Mouse (Mus musculus) activated CD4-positive, CD25-positive, alpha-beta regulatory T cell, adult 4 months (primary cell): ENCODE measurements at regions not wholly inside any gene's neighbourhood (a gene's known extent, or its start where the extent isn't known, plus 50 kb on each side); places are given as distances from the start of the nearest gene placed in this dataset.

Source experiments
- ATAC-seq: one replicate; pipeline ENCODE4 v1.8.0; 2017

DNA sequence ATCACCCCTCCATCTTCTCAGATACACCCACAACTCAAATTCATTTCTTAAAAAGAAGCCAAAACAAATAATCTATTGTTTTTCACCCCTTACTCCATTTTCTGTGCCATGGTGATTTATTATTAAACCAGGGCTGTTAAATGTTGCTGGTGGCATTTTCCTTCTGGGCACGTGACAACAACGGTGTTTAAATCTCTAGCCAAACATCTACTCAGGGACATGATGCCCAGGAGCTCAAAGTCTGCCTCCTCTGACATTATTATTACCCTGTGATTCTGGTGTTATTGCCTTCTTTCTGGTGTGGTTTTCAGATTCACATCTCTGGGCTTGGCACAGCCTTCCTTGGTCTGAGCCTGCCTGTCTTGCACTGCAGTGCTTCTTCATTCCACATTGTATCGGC, 253.5 kb upstream of the Camk1g start:
- no peak for ATAC-seq

DNA sequence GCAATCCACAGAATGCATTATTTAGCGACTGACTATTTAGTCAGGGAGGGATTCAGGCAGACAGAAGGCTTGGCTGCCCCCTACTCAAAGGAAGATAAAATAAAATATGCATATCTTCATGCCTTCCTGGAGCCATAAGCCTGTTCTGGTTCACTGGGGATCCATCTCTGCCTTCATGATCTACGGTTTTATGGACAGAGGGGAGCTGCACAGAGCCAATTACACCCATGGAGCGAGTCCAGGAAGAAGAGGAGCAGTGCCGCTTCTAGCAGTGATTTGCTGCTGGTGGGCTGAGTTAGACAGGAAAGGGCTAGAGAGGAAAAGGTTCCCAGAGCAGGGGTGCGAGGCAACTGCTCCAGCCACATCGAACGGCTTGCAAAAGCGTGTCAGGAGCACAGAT, 248.2 kb upstream of the Camk1g start:
- ATAC-seq = no peak

DNA sequence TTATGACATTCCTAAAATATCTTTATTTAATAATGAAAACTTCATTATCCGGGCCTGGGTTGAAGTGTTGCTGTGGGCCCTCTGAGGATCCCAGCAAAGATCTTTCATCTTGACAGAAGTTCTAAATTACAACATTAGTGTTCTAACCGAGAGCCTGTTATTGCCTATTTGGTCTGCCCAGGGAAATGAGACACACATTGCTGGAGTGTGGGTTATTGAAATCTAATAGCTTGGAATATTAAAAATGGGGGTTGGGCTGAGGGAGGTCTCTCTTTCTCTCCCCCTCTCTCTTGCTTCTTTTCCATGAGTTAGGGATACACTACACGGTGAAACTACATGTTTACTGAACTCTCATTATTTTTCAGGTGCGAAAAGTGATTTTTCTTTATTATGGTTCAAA, 240.4 kb upstream of the Camk1g start:
- no peak for ATAC-seq

GRCm38 (mm10) chr1:193599895-193600294, 229.8 kb upstream of the Camk1g start:
- ATAC-seq = no peak

GRCm38 (mm10) chr1:193599163-193599562, 229.1 kb upstream of the Camk1g start:
- no peak for ATAC-seq

DNA sequence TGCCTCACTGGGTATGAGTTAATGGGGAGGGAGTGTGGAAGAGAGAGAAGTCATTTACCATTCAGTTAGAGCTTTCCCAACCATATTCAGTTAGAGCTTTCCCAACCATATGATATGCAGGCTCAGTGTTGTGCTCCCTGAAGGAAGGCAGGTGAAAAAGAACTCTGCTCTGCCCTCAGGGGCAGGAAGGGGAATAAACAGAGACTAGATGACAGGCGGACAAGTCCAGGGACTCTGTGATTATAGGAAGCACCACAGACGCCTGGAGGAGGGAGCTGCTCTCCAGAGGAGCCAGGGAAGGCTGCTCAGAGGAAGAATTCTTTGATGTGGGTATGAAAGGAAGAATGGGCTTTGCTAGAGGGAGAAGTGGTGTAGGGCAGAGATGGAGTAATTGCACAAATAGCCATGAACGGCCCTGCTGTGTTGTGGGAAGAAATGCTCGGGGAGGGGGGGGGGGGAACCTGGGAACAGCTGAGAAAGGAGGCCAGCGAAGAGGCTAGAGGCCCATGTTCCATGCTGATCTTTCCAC, 220.3 kb upstream of the Camk1g start:
- ATAC-seq = no peak

DNA sequence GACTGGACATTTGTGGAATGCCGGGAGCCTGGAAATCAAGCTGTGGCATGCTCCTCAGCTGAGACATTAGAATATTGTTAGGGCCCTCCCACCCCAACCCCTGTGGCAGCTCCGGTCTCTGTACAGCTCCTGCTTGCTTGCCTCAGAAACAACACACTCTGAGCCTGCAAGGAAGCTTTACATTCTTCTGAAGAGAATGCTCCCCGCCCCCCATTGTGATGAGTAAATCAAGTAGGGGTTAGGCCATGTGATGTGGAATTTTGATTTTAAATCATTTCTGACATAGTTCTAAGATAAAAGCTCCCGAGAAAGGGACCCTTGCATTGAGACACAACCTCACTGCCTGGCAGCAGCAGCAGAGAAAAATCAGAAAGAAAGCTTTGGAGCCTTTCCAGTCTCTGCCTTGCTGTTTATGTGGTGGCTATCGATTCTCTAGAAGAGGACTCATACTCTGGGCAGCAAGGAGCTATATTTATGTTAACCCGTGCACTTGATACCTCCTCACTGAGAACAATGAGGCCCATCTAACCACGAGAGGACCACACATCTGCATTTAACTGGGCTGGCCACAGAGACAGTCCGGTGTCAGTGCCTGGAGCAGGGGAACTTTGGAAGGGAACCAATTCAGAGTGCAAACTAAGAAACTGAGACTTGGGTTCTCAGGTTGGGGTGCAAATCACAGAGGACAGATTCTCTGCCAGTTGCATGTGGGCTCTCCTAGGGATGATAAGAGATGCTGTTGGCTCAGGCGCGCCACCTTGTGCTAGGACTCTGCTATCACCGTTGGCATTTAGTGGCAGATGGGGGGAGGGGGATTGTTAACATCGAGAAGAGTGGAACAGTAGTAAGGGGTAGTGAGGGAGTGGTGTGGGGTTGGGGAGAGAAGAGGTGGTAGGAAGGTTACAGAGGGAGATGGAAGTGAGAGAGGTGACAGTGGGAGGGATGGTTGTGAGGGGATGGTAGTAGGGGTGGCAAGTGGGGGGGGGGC, 218.7 kb upstream of the Camk1g start:
- ATAC-seq = no peak

- ATAC-seq = no peak
Measured at GRCm38 (mm10) chr1:193587317-193587716, 217.2 kb upstream of the Camk1g start.

- no peak for ATAC-seq
Measured at GRCm38 (mm10) chr1:193586896-193587295, 216.8 kb upstream of the Camk1g start.

- ATAC-seq = no peak
Measured at GRCm38 (mm10) chr1:193583791-193584190, 213.7 kb upstream of the Camk1g start.

GRCm38 (mm10) chr1:193580393-193580792, 210.3 kb upstream of the Camk1g start:
- ATAC-seq = no peak

DNA sequence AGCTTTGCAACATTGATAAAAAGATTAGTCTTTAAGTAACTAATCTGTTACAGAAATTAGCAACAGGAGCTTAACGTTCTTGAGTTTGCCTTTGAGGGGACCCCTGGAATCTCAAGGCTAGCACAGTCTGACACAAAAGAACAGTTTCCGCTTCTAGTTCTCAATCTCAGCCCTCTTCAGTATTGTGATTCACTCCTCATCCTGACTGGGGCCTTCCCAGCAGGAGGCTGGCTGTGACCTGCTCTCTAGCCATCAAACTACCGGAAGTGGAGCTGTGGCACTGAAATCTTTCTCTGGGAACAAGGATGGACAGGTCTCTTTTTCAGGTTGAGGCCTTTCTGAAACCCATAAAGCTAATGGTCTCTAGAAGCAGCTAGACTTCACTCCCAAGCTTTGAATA, 209.6 kb upstream of the Camk1g start:
- no peak for ATAC-seq

- no peak for ATAC-seq
Measured at GRCm38 (mm10) chr1:193578661-193579175, 208.6 kb upstream of the Camk1g start.

DNA sequence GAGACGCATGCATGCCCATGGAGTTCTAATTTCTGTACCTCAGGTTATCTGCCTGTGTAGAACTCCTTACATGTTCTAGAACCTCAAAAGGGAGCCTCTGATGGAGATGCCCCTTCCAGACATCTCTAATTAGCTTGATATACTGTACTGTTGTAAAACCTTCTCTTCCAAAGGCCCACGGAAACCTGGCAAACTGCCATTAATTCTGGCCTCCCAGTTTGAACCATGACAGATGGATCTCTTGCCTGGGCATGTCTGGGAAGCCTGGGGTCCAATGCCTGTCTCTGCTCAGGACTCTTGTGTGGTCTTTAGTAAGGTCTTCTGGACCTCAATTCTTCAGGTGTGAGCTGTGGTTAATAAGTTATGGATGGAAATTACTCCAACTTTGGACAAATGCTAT, 207.7 kb upstream of the Camk1g start:
- ATAC-seq = no peak

- no peak for ATAC-seq
Measured at GRCm38 (mm10) chr1:193575986-193576713, 206.1 kb upstream of the Camk1g start.

DNA sequence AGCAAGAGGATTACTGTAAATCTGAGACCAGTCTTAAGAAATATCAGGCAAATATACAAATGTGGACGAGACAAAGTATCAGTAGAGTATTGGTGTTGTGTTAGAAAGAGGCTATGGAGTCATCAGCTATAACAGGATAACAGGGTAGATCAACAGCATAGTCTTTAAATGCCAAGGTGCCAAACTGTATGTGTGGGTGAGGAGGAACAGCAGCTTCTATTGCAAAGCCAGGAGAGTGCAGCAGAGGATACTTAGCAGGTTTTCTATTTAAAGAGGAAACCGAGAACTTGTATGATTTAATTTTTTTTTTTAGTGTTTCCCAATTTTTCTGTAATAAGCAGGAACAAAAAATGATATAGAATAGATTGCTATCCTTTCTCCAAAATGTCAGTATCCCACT, 202.7 kb upstream of the Camk1g start:
- ATAC-seq = no peak

GRCm38 (mm10) chr1:193572411-193572810, 202.3 kb upstream of the Camk1g start:
- no peak for ATAC-seq

DNA sequence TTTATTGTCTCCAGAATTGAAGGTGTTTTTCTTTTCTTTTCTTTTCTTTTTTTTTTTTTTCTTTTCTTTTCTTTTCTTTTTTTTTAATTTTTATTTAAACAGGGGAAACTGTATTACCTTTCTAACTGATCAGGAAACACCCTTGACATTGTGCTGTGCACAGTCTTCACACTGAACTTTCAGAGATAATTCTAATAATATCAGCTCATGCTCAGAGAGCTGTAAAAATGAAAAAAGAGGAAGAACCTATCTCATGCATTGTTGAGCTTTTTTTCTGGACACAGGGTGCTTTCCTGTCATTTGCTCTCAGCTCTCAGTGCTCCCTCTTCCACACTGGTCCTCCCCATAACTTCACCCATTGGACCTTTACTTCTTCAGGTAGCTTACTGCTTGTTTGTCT, 201.0 kb upstream of the Camk1g start:
- ATAC-seq = no peak

- ATAC-seq = no peak
Measured at GRCm38 (mm10) chr1:193568586-193569174, 198.6 kb upstream of the Camk1g start.

DNA sequence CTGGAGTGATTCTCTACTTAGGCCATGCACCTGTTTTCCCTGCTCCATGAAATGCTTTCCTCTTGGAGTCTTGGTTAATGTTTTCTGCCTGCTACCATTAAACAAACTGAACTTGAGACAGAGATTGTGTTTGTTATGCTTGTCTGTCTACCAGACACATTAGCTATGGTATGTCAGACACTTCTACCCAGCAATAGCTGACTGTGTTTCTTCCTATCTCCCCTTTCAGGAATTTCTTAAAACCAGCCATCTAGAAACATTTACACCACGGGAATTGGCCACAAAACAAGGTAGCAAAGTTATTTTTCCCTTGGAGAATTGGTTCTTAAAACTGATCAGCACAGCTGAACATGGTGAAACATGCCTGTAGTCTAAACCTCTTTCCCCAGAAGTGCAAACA, 197.1 kb upstream of the Camk1g start:
- ATAC-seq = no peak

GRCm38 (mm10) chr1:193564225-193564624, 194.1 kb upstream of the Camk1g start:
- ATAC-seq = no peak

DNA sequence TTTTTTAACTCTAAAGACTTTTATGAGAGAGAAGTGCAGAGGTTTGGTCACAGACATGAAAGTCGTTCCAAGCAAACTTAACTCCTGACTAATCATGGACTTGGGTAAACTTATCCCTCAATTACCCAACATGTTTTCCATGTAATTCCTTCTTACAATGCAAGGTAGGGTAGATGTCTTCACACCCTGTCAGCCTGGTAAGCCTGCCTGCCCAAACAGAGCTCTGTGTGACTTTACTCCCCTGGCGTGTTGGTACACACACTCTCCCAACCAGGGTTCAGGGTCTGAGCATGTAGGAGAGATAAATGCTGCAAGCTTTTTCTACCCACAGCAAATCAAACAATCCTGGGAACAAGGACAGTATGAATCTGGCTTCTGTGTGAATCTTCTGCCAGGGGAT, 192.1 kb upstream of the Camk1g start:
- no peak for ATAC-seq

- ATAC-seq = no peak
Measured at GRCm38 (mm10) chr1:193558122-193558521, 188.0 kb upstream of the Camk1g start.
